Mouse (Mus musculus): ENCODE results near the gene Depp1.
A peak's percentile ranks its signal among the peaks of the same experiment; 100 is the strongest.

DNA sequence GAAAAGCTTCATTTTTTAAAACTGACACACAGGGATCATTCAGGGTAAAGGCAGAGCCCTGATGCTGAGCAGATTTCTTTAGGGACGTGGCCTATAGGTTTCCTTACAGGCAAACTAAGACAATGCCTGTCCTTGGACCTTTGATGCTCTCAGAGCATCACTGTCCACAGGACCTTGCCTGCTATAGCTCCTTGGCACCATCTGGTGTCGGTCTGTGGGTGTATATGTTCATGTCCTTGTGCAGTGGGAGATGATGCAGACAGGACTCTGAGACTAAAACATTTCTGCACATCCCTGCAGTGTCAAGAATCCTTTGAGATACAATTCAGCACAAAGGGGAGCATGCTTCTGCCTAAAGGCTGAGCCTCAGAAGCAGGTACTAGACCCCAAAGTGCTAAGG, 47.0 kb downstream of the Depp1 start:
- TF ChIP-seq CTCF (IDR thresholded peaks at IDR 0.05; ENCODE audit: low read depth) (peak; percentile 78), EP300 (IDR thresholded peaks at IDR 0.05; ENCODE audit: low read depth) (no peak)

Data from heart, postnatal 0 days (tissue).